9 mouse cellular contexts compared by ENCODE assay signal in the genomic region with DNA sequence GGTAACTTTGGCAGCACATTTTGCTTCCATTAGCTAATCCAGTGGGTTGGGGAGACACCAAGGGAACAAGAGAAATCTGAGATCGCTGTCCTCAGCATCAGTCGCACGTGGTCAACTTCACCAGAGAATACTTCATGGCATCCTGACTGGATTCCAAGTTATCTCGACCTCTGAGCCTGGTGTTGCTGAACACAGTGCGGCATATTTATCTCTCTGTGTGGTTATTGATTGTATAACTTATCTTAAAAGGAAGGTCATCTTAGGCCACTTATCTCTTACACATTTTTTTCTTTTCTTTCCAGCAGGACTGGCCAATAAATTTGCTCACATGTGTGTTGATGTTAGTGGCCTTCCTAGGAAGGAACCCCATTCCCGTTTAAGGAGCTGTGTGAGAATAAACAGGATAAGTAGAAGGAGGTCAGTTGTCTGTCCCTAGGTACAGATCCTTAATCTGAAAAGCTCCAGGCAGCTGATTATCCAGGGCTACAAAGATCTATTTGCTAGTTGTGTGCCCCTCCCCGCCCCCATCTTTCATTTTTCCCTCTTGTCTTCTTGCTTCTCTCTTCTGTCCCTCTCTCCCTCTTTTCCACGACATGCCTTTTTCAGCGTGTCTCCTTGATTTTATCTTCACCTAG. TPM values are rescaled to one million over a fixed set of nuclear protein-coding genes. Genes with fewer than 3 reads are reported as not detected.
DNase-seq lines count a peak whose midpoint lies in the region; ATAC-seq lines count a peak whose summit lies in the region.
"Had no signal": no experiment of that assay in that cellular context is flagged by ENCODE, and none has a peak within 500 bp of the region (broad histone marks: within the 10 kb centered on the region; RNA-seq: fewer than 3 reads in every experiment).

No protein-coding gene starts in this region.

- no peaks in the 10 kb centered on the region for H3K9me3 ChIP-seq in heart, embryonic 12.5 days (replicated peaks)
- no peaks in the 10 kb centered on the region for H3K9me3 ChIP-seq in midbrain, embryonic 14.5 days (ENCODE audit: control insufficient read depth, low read length)
- no peaks in the 10 kb centered on the region for H3K9me3 ChIP-seq in midbrain, embryonic 15.5 days
- H3K9me3 ChIP-seq in embryonic facial prominence, embryonic 14.5 days (ENCODE audit: control insufficient read depth, low read length) = no peaks in the 10 kb centered on the region
- H3K9me3 ChIP-seq in neural tube, embryonic 13.5 days = no peaks in the 10 kb centered on the region
- H3K9me3 ChIP-seq: limb, embryonic 15.5 days had no signal

- H3K36me3 ChIP-seq in heart, embryonic 12.5 days = no peaks in the 10 kb centered on the region
- no peaks in the 10 kb centered on the region for H3K36me3 ChIP-seq in midbrain, embryonic 14.5 days (ENCODE audit: control insufficient read depth, insufficient read depth, low read length)
- H3K36me3 ChIP-seq in midbrain, embryonic 15.5 days (replicated peaks) = no peaks in the 10 kb centered on the region
- H3K36me3 ChIP-seq in embryonic facial prominence, embryonic 14.5 days (ENCODE audit: control insufficient read depth, insufficient read depth, low read length) = no peaks in the 10 kb centered on the region
- H3K36me3 ChIP-seq in neural tube, embryonic 13.5 days = no peaks in the 10 kb centered on the region
- H3K36me3 ChIP-seq: limb, embryonic 15.5 days had no signal

- ATAC-seq in heart, embryonic 12.5 days (ENCODE audit: insufficient number of reproducible peaks, low FRiP score) = no peak
- no peak for ATAC-seq in midbrain, embryonic 14.5 days (ENCODE audit: low FRiP score, low TSS enrichment)
- no peak for ATAC-seq in midbrain, embryonic 15.5 days (replicated peaks)
- ATAC-seq in embryonic facial prominence, embryonic 14.5 days (ENCODE audit: low read depth) = no peak
- ATAC-seq in neural tube, embryonic 13.5 days (ENCODE audit: low read depth) = no peak

- peak overlapping the region; percentile 87; the same call in 1 of the 2 replicates for H3K4me2 ChIP-seq in heart, embryonic 12.5 days
- H3K4me2 ChIP-seq in midbrain, embryonic 14.5 days (ENCODE audit: low read length) = peak overlapping the region; percentile 85; the same call in 1 of the 2 replicates
- no peak overlapping the region; the same call in 1 of the 2 replicates for H3K4me2 ChIP-seq in midbrain, embryonic 15.5 days
- H3K4me2 ChIP-seq in embryonic facial prominence, embryonic 14.5 days (ENCODE audit: low read depth, low read length) = peak overlapping the region; percentile 97; the same call in 1 of the 2 replicates
- peak overlapping the region; percentile 69 for H3K4me2 ChIP-seq in neural tube, embryonic 13.5 days

- 20% methylated on average over 9 of the region's 9 CpGs for WGBS in heart, embryonic 12.5 days
- WGBS in midbrain, embryonic 14.5 days = 54% methylated on average over 9 of the region's 9 CpGs
- 53% methylated on average over 9 of the region's 9 CpGs for WGBS in midbrain, embryonic 15.5 days
- WGBS in embryonic facial prominence, embryonic 14.5 days = 51% methylated on average over 9 of the region's 9 CpGs
- WGBS in neural tube, embryonic 13.5 days = 59% methylated on average over 9 of the region's 9 CpGs

- H3K27me3 ChIP-seq in heart, embryonic 12.5 days (replicated peaks) = peaks cover 19% of the 10 kb centered on the region
- peaks cover 11% of the 10 kb centered on the region; the same call in 1 of the 2 replicates for H3K27me3 ChIP-seq in midbrain, embryonic 14.5 days (ENCODE audit: control insufficient read depth, insufficient read depth, low read length)
- H3K27me3 ChIP-seq in midbrain, embryonic 15.5 days (replicated peaks) = peaks cover 7% of the 10 kb centered on the region
- H3K27me3 ChIP-seq in embryonic facial prominence, embryonic 14.5 days (replicated peaks; ENCODE audit: control insufficient read depth, insufficient read depth, low read length) = peaks cover 30% of the 10 kb centered on the region
- H3K27me3 ChIP-seq in neural tube, embryonic 13.5 days = peaks cover 42% of the 10 kb centered on the region

- no peak for DNase-seq in heart, postnatal 10 days
- no peak for DNase-seq in midbrain, embryonic 14.5 days
- no peak for DNase-seq in embryonic facial prominence, embryonic 14.5 days (ENCODE audit: low spot score)
- DNase-seq in gastrocnemius, adult 18-20 months (ENCODE audit: low spot score) = no peak

- H3K4me3 ChIP-seq in heart, embryonic 12.5 days = peak overlapping the region; percentile 64; the same call in 1 of the 2 replicates
- H3K4me3 ChIP-seq in midbrain, embryonic 14.5 days (replicated peaks; ENCODE audit: low read depth, low read length) = no peak overlapping the region
- H3K4me3 ChIP-seq in midbrain, embryonic 15.5 days = no peak overlapping the region
- H3K4me3 ChIP-seq in embryonic facial prominence, embryonic 14.5 days (ENCODE audit: low read depth, low read length) = no peak overlapping the region
- H3K4me3 ChIP-seq in neural tube, embryonic 13.5 days = no peak overlapping the region

- peaks cover 22% of the 10 kb centered on the region for H3K4me1 ChIP-seq in heart, embryonic 12.5 days (replicated peaks)
- peaks cover 4% of the 10 kb centered on the region; the same call in 1 of the 2 replicates for H3K4me1 ChIP-seq in midbrain, embryonic 14.5 days (ENCODE audit: control insufficient read depth, insufficient read depth, low read length)
- peaks cover 15% of the 10 kb centered on the region for H3K4me1 ChIP-seq in midbrain, embryonic 15.5 days
- no peaks in the 10 kb centered on the region for H3K4me1 ChIP-seq in embryonic facial prominence, embryonic 14.5 days (ENCODE audit: control insufficient read depth, insufficient read depth, low read length)
- H3K4me1 ChIP-seq in neural tube, embryonic 13.5 days (replicated peaks) = peaks cover 15% of the 10 kb centered on the region

- intact Hi-C loops in heart, postnatal 10 days (cut with DNase I) = loop anchor here (5.0 kb wide), 3 partner anchors 111 to 751 kb away; no protein-coding TSS in a partner anchor

- no peak overlapping the region for H3K9ac ChIP-seq in heart, embryonic 12.5 days
- no peak overlapping the region for H3K9ac ChIP-seq in midbrain, embryonic 14.5 days (replicated peaks; ENCODE audit: low read length)
- no peak overlapping the region for H3K9ac ChIP-seq in midbrain, embryonic 15.5 days
- no peak overlapping the region for H3K9ac ChIP-seq in embryonic facial prominence, embryonic 14.5 days (ENCODE audit: low read depth, low read length)
- no peak overlapping the region for H3K9ac ChIP-seq in neural tube, embryonic 13.5 days
- H3K9ac ChIP-seq: limb, embryonic 15.5 days had no signal

- H3K27ac ChIP-seq in heart, embryonic 12.5 days (ENCODE audit: poor library complexity, severe bottlenecking) = no peak overlapping the region
- H3K27ac ChIP-seq in midbrain, embryonic 14.5 days (replicated peaks; ENCODE audit: low read depth, low read length) = no peak overlapping the region
- H3K27ac ChIP-seq in midbrain, embryonic 15.5 days = no peak overlapping the region
- H3K27ac ChIP-seq in embryonic facial prominence, embryonic 14.5 days (replicated peaks; ENCODE audit: low read depth, low read length) = no peak overlapping the region
- no peak overlapping the region for H3K27ac ChIP-seq in neural tube, embryonic 13.5 days (replicated peaks)
- H3K27ac ChIP-seq: kidney, postnatal 0 days; limb, embryonic 15.5 days had no signal

RNA-seq across cellular contexts. Expression of gene Hcn1, which starts 0.7 kb away (rescaled TPM):
- polyA plus RNA-seq in heart, embryonic 12.5 days (2016; fragmentation: Nextera tagmentation; extraction: Ambion mirVana) = 0.11 and 0.15 TPM in 2 replicates
- 1 to 10 TPM in 1 of 2 experiments, under 1 TPM in 1; 0.64 to 1.4 TPM for total RNA-seq in heart, postnatal 10 days (2021)
- polyA plus RNA-seq in midbrain, embryonic 14.5 days (2014; fragmentation: Nextera tagmentation; extraction: Ambion mirVana) = 0.71 and 0.98 TPM in 2 replicates
- polyA plus RNA-seq in midbrain, embryonic 15.5 days (2015; fragmentation: Nextera tagmentation; extraction: Ambion mirVana) = 0.59 and 0.60 TPM in 2 replicates
- 0.26 and 0.28 TPM in 2 replicates for polyA plus RNA-seq in embryonic facial prominence, embryonic 14.5 days (2014; fragmentation: Nextera tagmentation; extraction: Ambion mirVana)
- polyA plus RNA-seq in neural tube, embryonic 13.5 days (2015; fragmentation: Nextera tagmentation; extraction: Ambion mirVana) = 0.48 and 0.54 TPM in 2 replicates
- total RNA-seq in gastrocnemius, adult 18-20 months (2021) = under 1 TPM; 0.07 to 0.14 TPM
- polyA plus RNA-seq: kidney, postnatal 0 days had no signal
